Mouse (Mus musculus) forebrain, embryonic 13.5 days (tissue): ENCODE measurements around the gene Cib4. TPM values are rescaled to one million over a fixed set of nuclear protein-coding genes. Genes with fewer than 3 reads are reported as not detected.

Experiments
- ATAC-seq: fragments of 200-750 bp; cut with Nextera tagmentation; 2 replicates; pipeline ENCODE4 v1.8.0; 2017
- H3K27ac ChIP-seq: fragments of 300-500 bp; sonication (generic); 2 replicates; pipeline ENCODE4 v1.5.1; 2015; ENCODE audit warnings: inconsistent platforms, mild to moderate bottlenecking, moderate library complexity
- H3K27me3 ChIP-seq: fragments of 300-500 bp; sonication (generic); 2 replicates; pipeline ENCODE4 v1.6.1; 2015; ENCODE audit warnings: mild to moderate bottlenecking, inconsistent platforms
- H3K36me3 ChIP-seq: fragments of 300-500 bp; sonication (generic); 2 replicates; pipeline ENCODE4 v1.6.1; 2015; ENCODE audit warnings: mild to moderate bottlenecking, inconsistent platforms; ENCODE audit not compliant: poor library complexity, severe bottlenecking
- H3K4me1 ChIP-seq: fragments of 300-500 bp; sonication (generic); 2 replicates; pipeline ENCODE4 v1.6.1; 2015; ENCODE audit warnings: inconsistent platforms
- H3K4me2 ChIP-seq: fragments of 300-500 bp; sonication (generic); 2 replicates; pipeline ENCODE4 v1.6.1; 2015; ENCODE audit warnings: inconsistent platforms, mild to moderate bottlenecking, moderate library complexity
- H3K4me3 ChIP-seq: fragments of 300-500 bp; sonication (generic); 2 replicates; pipeline ENCODE4 v1.5.1; 2015; ENCODE audit warnings: mild to moderate bottlenecking, inconsistent platforms
- H3K9ac ChIP-seq: fragments of 300-500 bp; sonication (generic); 2 replicates; pipeline ENCODE4 v1.6.1; 2015; ENCODE audit warnings: mild to moderate bottlenecking, inconsistent platforms
- H3K9me3 ChIP-seq: fragments of 300-500 bp; sonication (generic); replicated peaks from 2 replicates; pipeline ENCODE4 v1.6.1; 2016; ENCODE audit warnings: inconsistent platforms
- WGBS: fragments of 180-500 bp; shearing (Covaris S2); methylation state at CpG from one replicate; pipeline ENCODE4 v1.1.7; 2015; 5-methylcytosine and 5-hydroxymethylcytosine counted together
- polyA plus RNA-seq: library from polyadenylated mRNA; unstranded; fragments of >200 nt; fragmentation: Nextera tagmentation; extraction: Ambion mirVana; gene quantifications from 2 replicates; pipeline ENCODE4 v1.2.1, GENCODE M21; 2015

Cib4 gene
- polyA plus RNA-seq, 1 experiment from 2014 or later = not detected

DNA sequence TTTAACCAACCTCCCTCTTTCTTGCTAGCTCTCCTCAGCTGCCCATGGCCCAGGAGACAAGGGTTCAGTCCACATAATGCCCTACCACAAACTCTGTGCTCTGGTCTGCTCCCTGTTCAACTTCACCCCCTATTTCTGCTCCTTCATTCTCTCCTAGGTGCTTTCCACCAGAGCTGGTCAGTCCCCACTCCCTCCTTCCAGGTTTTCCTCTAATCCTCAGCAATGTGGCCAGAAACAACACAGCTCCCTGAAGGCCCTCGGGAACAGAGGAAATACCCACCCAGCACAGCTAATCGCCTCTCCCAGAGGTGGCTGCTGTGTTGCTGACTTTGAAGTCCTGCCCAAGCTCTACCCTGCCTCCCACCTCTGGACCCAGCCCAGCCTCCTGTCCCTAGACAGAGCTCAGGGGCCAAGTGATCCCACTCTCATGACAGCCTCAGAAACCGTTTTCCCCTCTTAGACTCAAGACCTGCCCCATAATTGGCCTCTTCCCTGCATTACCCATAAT, 14.4 kb upstream of the Cib4 start:
- H3K27me3 ChIP-seq = 0 out of 2 replicates have a peak, but pooled peaks cover 5% of the 10 kb centered on the region
- ATAC-seq = no peak

DNA sequence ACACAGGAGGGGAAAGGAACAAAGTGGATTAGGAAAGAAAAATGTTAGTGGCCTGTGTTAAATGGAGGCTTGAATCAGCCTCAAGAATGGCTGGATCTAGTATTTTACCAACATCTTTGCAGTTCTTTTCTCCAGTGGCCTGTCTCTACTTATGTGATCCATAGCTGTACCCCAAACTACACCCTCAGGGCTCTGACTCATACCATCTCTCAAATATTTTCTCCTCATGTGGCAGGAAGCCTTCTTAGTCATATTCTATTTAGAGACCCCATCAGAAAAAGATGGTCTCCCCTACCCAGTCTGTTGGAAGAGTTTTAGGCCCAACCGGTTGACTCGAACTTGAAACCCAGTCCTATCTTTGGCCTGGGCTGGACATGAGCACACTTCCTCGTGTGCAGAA, 13.8 kb upstream of the Cib4 start:
- Histone ChIP-seq H3K27ac (no peak overlapping the region), H3K9ac (no peak overlapping the region), H3K27me3 (0 out of 2 replicates have a peak, but pooled peaks cover 5% of the 10 kb centered on the region), H3K4me1 (no peaks in the 10 kb centered on the region), H3K9me3 (peaks cover 4% of the 10 kb centered on the region; the same call in 1 of the 2 replicates), H3K4me3 (no peak overlapping the region), H3K36me3 (no peaks in the 10 kb centered on the region), H3K4me2 (no peak overlapping the region)
- ATAC-seq = no peak
- WGBS = 88% methylated on average over 3 of the region's 3 CpGs

More for the DNA sequence above, 14.4 kb upstream of the Cib4 start:
- H3K9ac ChIP-seq = no peak overlapping the region
- peaks cover 4% of the 10 kb centered on the region; the same call in 1 of the 2 replicates for H3K9me3 ChIP-seq
- H3K4me1 ChIP-seq = no peaks in the 10 kb centered on the region
- 31% methylated on average over 3 of the region's 3 CpGs for WGBS
- H3K4me2 ChIP-seq = no peak overlapping the region
- no peak overlapping the region for H3K27ac ChIP-seq
- H3K4me3 ChIP-seq = no peak overlapping the region
- no peaks in the 10 kb centered on the region for H3K36me3 ChIP-seq

DNA sequence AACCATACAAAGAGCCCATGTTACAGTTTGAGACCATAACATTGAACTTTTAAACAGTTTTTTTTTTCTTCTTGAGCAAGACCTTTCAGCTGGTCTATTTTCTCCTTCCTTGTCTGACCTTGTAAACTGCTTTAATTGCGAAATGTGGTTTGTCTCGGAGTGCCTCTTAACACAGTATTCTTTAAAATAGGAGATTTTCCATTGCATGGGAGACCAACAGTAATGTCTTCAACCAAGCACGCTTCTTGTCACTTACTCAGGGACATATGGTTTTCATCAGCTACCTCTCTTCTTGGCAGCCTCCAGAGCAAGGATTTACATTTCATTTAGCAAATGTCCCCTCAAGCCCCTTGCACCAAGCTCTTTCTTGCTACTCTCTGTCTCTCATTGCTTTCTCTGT, 10.6 kb upstream of the Cib4 start:
- WGBS = 85% methylated on average over 3 of the region's 3 CpGs
- no peak for ATAC-seq
- Histone ChIP-seq H3K36me3 (no peaks in the 10 kb centered on the region), H3K9me3 (no peaks in the 10 kb centered on the region), H3K4me3 (no peak overlapping the region), H3K27ac (no peak overlapping the region), H3K4me1 (no peaks in the 10 kb centered on the region), H3K27me3 (0 out of 2 replicates have a peak, but pooled peaks cover 5% of the 10 kb centered on the region), H3K4me2 (no peak overlapping the region), H3K9ac (no peak overlapping the region)

DNA sequence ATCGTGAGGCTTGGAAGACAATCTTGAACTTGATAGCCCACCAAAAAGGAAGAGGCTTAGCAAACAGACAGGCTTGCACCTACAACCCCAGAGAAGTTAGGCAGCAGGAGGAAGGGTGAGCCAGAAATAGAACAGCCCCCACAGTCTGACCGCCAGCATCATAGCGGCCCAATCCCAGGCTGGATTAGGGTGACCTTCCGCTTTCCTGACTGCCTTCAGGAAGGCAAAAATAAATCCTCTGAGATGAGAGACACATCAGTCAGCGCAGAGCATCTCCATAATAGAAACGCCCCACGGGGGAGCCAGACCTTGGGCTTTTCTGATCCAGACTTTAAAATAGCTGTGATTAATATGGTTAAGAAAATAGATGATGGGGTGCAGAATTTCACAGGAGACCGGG, 9.3 kb upstream of the Cib4 start:
- H3K9ac ChIP-seq = no peak overlapping the region
- no peaks in the 10 kb centered on the region for H3K9me3 ChIP-seq
- 78% methylated on average over 8 of the region's 8 CpGs for WGBS
- H3K36me3 ChIP-seq = no peaks in the 10 kb centered on the region
- 0 out of 2 replicates have a peak, but pooled peaks cover 5% of the 10 kb centered on the region for H3K4me1 ChIP-seq
- no peak for ATAC-seq
- H3K27me3 ChIP-seq = 0 out of 2 replicates have a peak, but pooled peaks cover 5% of the 10 kb centered on the region
- no peak overlapping the region for H3K4me3 ChIP-seq
- H3K4me2 ChIP-seq = no peak overlapping the region
- no peak overlapping the region for H3K27ac ChIP-seq

DNA sequence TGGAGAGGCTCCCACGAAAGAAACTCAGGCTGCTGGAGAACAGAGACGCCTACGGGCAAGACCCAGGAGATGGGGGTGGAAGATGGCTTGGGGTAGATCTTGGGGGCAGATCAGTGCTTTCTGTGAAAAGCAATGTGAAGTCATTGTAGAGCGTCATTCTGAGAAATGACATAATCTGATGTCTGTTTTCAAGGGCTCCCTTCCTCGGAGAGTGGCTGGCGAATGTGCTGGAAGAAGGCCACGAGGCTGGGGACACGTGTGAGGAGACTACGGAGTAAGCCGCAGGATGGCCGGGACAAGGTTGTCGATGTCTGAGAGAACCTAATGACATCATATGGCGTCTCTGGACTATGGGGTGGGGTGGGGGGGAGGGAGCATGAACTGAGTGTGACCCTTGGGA, 8.3 kb upstream of the Cib4 start:
- WGBS = 92% methylated on average over 13 of the region's 13 CpGs
- H3K27ac ChIP-seq = no peak overlapping the region
- 0 out of 2 replicates have a peak, but pooled peaks cover 5% of the 10 kb centered on the region for H3K4me1 ChIP-seq
- H3K4me2 ChIP-seq = no peak overlapping the region
- no peak for ATAC-seq
- 0 out of 2 replicates have a peak, but pooled peaks cover 4% of the 10 kb centered on the region for H3K27me3 ChIP-seq
- no peak overlapping the region for H3K4me3 ChIP-seq
- H3K9me3 ChIP-seq = no peaks in the 10 kb centered on the region
- no peaks in the 10 kb centered on the region for H3K36me3 ChIP-seq
- no peak overlapping the region for H3K9ac ChIP-seq

DNA sequence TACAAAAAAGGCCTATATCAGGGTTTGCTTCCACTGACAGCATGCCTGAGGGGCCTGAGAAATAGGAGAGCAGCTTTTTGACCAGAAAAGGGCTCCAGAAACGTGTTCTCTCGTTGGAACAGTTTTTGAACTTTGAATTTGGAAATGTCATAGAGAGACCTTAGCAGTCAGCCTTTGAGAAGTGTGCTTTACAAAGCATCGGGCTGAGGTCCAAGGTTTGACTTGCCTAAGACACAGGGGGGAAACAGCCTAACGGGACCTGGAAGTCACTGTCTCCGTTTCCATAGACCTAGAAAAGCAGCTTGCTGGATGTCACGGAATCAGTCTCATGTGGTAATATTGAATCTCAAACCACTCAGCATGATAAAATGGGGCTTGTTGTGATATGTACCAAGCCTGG, 6.4 kb upstream of the Cib4 start:
- no peaks in the 10 kb centered on the region for H3K9me3 ChIP-seq
- no peak overlapping the region for H3K4me2 ChIP-seq
- no peaks in the 10 kb centered on the region for H3K36me3 ChIP-seq
- H3K4me3 ChIP-seq = no peak overlapping the region
- 0 out of 2 replicates have a peak, but pooled peaks cover 5% of the 10 kb centered on the region for H3K4me1 ChIP-seq
- no peaks in the 10 kb centered on the region for H3K27me3 ChIP-seq
- no peak overlapping the region for H3K27ac ChIP-seq
- H3K9ac ChIP-seq = no peak overlapping the region
- WGBS = 85% methylated on average over 6 of the region's 6 CpGs
- ATAC-seq = no peak

DNA sequence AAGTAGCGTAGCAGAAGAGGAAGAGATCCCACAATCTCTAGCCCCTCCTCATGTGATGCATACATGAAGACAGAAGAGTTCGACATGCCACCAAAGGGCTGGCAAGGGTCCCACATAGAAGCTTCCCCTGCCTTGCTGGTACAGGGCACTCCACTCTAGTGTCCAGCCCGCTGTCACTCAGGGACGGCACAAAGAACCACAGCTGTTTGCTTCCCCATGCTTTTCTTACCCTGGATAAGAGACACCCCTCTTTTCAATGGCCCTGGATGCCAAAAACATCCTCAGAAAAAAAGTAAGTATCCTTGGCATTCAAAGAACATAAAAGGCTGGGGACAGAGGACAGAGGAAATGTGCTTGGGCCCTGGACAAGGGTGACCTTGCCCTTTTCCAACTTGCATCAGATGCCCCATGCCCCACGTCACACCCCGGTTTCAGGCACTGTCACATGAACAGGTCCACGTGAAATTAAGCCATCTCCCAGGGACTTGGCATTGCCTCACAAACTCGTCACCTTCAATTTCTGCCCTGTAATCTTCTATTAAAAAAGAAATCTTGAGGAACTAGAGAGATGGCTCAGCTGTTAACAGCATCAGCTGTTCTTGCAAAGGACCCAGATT, 5.5 kb upstream of the Cib4 start:
- WGBS = 78% methylated on average over 8 of the region's 8 CpGs
- Histone ChIP-seq H3K9ac (no peak overlapping the region), H3K27ac (no peak overlapping the region), H3K4me3 (no peak overlapping the region), H3K27me3 (no peaks in the 10 kb centered on the region), H3K9me3 (no peaks in the 10 kb centered on the region), H3K4me1 (0 out of 2 replicates have a peak, but pooled peaks cover 5% of the 10 kb centered on the region), H3K4me2 (no peak overlapping the region), H3K36me3 (no peaks in the 10 kb centered on the region)
- no peak for ATAC-seq

DNA sequence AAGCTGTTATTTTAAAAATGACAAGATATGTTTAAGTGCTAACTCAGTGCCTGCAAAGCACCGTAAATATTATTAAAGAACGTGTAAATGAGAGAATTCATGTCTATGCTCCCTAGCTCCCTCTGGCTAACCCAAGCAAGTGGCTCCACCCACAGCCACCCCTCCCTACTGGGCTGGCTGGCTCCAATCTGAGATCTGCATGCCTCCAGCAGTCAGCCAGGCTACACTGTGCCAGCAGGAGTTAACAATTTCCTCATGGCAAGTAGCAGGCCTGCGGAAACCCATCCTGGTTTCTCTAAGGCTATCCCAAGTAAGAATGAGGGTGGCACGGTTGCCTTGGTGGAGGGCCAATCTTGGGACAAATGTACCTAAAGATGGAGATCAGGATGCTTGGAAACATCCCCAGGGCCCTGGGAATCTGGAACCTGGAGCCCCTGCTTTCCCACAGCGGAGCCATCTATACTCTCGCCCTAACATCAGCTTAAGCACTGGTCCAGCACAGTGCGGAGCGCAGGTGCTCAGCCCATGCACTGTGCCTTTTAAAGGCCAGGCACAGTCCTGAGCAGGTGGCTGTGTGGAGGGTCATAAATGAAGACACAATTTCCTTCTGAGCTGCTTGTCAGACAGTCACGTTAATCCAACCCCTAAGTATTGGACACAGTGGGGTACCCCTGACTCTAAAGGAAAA, 4.8 kb upstream of the Cib4 start:
- Histone ChIP-seq H3K4me2 (no peak overlapping the region), H3K36me3 (no peaks in the 10 kb centered on the region), H3K4me1 (0 out of 2 replicates have a peak, but pooled peaks cover 5% of the 10 kb centered on the region), H3K9ac (no peak overlapping the region), H3K27me3 (no peaks in the 10 kb centered on the region), H3K9me3 (no peaks in the 10 kb centered on the region), H3K27ac (no peak overlapping the region), H3K4me3 (no peak overlapping the region)
- ATAC-seq = peak; percentile 66; the same call in 1 of the 2 replicates
- 60% methylated on average over 9 of the region's 9 CpGs for WGBS

DNA sequence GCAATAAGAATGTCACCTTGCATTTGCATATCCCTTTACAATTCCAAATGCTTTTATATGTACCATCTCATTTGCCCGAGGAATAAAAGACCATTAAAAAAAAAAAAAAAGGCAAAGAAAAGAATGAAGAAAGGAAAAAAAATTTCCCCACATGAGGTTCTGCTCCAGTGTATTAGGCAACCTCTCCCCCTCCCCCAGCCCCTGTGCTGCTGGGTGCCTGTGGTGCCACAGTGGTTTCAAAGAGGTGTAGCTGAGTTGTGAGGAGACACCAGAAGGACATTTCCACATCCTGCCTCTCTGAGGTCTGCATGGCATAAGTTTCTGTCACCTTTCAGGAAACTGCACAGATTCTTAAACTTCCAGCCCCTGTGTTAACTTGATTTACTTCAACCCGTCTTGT, 3.0 kb upstream of the Cib4 start:
- 47% methylated on average over 2 of the region's 2 CpGs for WGBS
- H3K36me3 ChIP-seq = no peaks in the 10 kb centered on the region
- no peak for ATAC-seq

DNA sequence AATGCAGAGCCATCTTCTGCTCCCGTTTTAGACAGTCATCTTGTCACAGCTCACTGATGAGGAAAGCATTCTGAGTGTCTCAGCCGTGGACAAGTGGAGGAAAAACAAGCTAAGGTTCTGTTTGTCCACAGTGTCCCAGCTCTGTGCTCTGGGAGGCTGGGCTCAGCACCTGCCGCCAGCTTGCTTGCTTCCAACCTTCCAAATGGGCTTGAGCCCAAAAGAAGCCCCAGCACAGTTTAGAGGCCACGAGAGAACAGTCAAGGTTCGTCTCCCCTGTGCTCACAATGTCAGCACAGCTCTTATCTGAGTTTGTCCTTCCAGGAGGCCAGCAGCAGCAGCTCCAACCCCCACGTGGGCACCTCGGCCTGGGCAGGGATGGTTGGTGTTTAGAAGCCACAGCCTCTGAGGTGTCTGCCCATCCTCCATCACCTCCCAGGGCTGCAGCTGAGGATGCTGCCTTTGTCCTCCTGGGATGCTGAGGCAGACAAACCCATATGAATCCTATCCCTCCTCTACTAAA, 9.5 kb downstream of the Cib4 start:
- Histone ChIP-seq H3K27ac (no peak overlapping the region), H3K27me3 (no peaks in the 10 kb centered on the region), H3K4me1 (no peaks in the 10 kb centered on the region), H3K4me2 (no peak overlapping the region), H3K9ac (no peak overlapping the region), H3K36me3 (no peaks in the 10 kb centered on the region), H3K4me3 (no peak overlapping the region), H3K9me3 (no peaks in the 10 kb centered on the region)
- 81% methylated on average over 7 of the region's 7 CpGs for WGBS
- ATAC-seq = no peak

More for the DNA sequence above, 3.0 kb upstream of the Cib4 start:
- Histone ChIP-seq H3K4me2 (no peak overlapping the region), H3K9me3 (no peaks in the 10 kb centered on the region), H3K4me1 (0 out of 2 replicates have a peak, but pooled peaks cover 5% of the 10 kb centered on the region), H3K27me3 (no peaks in the 10 kb centered on the region), H3K9ac (no peak overlapping the region), H3K27ac (no peak overlapping the region), H3K4me3 (no peak overlapping the region)

DNA sequence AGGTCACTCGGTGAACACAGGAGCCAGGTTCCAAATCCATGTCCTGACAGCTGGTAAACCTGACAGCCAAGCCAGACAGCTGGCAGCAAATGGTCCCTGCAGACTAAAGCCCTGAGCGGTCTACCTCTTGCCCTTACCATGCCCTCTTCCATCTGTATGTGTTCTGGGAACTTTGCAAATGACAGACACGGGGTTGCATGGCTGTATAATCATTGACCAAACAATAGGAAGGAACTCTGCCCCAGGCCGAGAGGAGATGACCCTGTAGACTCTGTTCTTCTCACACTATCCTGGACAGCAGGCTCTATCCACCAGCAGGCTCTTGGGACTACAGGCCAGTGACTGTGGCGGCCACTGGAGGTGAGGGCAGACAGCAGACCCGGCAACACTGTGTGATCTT, 11.0 kb downstream of the Cib4 start:
- Histone ChIP-seq H3K27ac (no peak overlapping the region), H3K9me3 (no peaks in the 10 kb centered on the region), H3K4me1 (no peaks in the 10 kb centered on the region), H3K4me2 (no peak overlapping the region), H3K4me3 (no peak overlapping the region), H3K9ac (no peak overlapping the region), H3K36me3 (no peaks in the 10 kb centered on the region), H3K27me3 (no peaks in the 10 kb centered on the region)
- 76% methylated on average over 6 of the region's 6 CpGs for WGBS
- ATAC-seq = no peak

DNA sequence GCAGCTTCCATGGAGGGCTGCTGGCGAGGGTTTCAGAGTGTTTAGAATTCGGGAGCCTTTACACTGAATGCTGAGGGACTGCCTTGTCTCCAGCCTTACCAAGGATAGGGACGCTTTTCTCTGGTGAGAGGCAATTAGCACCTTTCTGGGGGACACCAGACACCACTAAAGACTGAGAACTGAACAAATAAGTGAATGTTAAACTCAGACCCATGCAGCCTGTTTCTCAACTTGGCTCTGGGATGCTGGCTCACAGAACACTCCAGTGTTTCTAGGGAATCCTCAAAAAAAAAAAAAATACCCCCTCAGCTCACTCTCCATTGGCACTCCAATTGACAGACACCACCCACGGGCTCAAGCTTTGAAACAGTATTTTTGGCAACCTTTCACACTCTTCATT, 16.7 kb downstream of the Cib4 start:
- no peak overlapping the region for H3K27ac ChIP-seq
- no peak overlapping the region for H3K4me3 ChIP-seq
- H3K4me1 ChIP-seq = peaks cover 28% of the 10 kb centered on the region
- WGBS = 35% methylated on average over 4 of the region's 4 CpGs
- H3K36me3 ChIP-seq = no peaks in the 10 kb centered on the region
- no peak overlapping the region for H3K4me2 ChIP-seq
- H3K27me3 ChIP-seq = peaks cover 3% of the 10 kb centered on the region; the same call in 1 of the 2 replicates
- ATAC-seq = no peak
- no peak overlapping the region for H3K9ac ChIP-seq
- H3K9me3 ChIP-seq = no peaks in the 10 kb centered on the region
